Comparison of ENCODE assay signal across 21 mouse cellular contexts in the genomic region with DNA sequence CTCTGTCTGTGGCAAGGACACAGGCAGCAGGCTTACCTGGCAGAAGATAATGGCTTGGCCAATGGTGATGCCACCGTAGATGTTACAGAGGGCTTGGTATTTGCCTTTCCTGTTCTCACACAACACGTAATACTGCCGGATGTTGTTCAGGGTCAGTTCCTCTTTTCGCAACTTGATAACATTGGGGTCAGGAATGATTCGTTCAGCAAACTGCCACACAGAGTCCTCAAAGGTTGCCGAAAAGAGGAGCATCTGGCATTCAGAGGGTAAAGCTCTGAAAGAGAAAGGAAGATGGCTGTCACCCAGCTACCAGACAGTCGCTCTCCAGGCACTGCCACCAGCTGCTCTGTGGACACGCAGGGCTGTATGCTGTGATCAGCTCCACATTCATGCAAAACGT. TPM values are rescaled to one million over a fixed set of nuclear protein-coding genes. Genes with fewer than 3 reads are reported as not detected.
A peak's percentile ranks its signal among the peaks of the same experiment; 100 is the strongest.
DNase-seq lines count a peak whose midpoint lies in the region; ATAC-seq and TF ChIP-seq lines count a peak whose summit lies in the region.
"Had no signal": no experiment of that assay in that cellular context is flagged by ENCODE, and none has a peak within 500 bp of the region (broad histone marks: within the 10 kb centered on the region; RNA-seq: fewer than 3 reads in every experiment).

No protein-coding gene starts in this region.

- peak overlapping the region; percentile 28; the same call in 1 of the 2 replicates for H3K4me3 ChIP-seq in thymus, adult 2 months (ENCODE audit: control insufficient read depth, insufficient read depth, low read length)
- no peak overlapping the region for H3K4me3 ChIP-seq in liver, embryonic 15.5 days (replicated peaks)
- peak overlapping the region; percentile 8; the same call in 1 of the 2 replicates for H3K4me3 ChIP-seq in small intestine, adult 2 months (ENCODE audit: low read depth, low read length)
- H3K4me3 ChIP-seq: forebrain, embryonic 12.5 days; heart, embryonic 13.5 days; layer of hippocampus, adult 2 months; left cerebral cortex, adult 2 months; limb, embryonic 12.5 days; myocyte had no signal

- H3K9ac ChIP-seq in liver, embryonic 15.5 days = no peak overlapping the region
- H3K9ac ChIP-seq: forebrain, embryonic 12.5 days; heart, embryonic 13.5 days; limb, embryonic 12.5 days had no signal

- TF ChIP-seq CTCF in thymus, adult 2 months (IDR thresholded peaks at IDR 0.05; ENCODE audit: borderline replicate concordance, control insufficient read depth, extremely low read depth, insufficient read depth, low read length, poor library complexity) = no peak
- TF ChIP-seq CTCF in small intestine, adult 2 months (IDR thresholded peaks at IDR 0.05; ENCODE audit: extremely low read depth, insufficient read length, insufficient replicate concordance, low read depth, low read length) = no peak

- WGBS in thymus, adult 2 months = 9% methylated on average over 9 of the region's 9 CpGs
- WGBS in liver, embryonic 15.5 days (ENCODE audit: insufficient replicate concordance) = 6% methylated on average over 9 of the region's 9 CpGs
- WGBS in small intestine, adult 2 months = 65% methylated on average over 9 of the region's 9 CpGs

- no peak for DNase-seq in thymus, adult 2 months
- no peak for DNase-seq in thymus, postnatal 36 days
- peak; percentile 13 for DNase-seq in T-cell, adult 2 months (ENCODE audit: low spot score)
- no peak for DNase-seq in right cerebral cortex, postnatal 4 days
- DNase-seq in urinary bladder, postnatal 36 days (ENCODE audit: low spot score in 2 of 2) = no peak
- DNase-seq: adrenal gland, postnatal 10 days; kidney, adult 8-10 months; right cerebral cortex, postnatal 25 days had no signal

- peak overlapping the region; percentile 10; the same call in 1 of the 2 replicates for H3K4me2 ChIP-seq in liver, embryonic 15.5 days
- H3K4me2 ChIP-seq: forebrain, embryonic 12.5 days; heart, embryonic 13.5 days; limb, embryonic 12.5 days; midbrain, embryonic 11.5 days had no signal

- H3K9me3 ChIP-seq in liver, embryonic 15.5 days (replicated peaks) = no peaks in the 10 kb centered on the region
- H3K9me3 ChIP-seq: forebrain, embryonic 12.5 days; heart, embryonic 13.5 days; limb, embryonic 12.5 days had no signal

- H3K27ac ChIP-seq in thymus, adult 2 months (ENCODE audit: control insufficient read depth, insufficient read depth, low read length) = no peak overlapping the region
- H3K27ac ChIP-seq in liver, embryonic 15.5 days (replicated peaks) = no peak overlapping the region
- H3K27ac ChIP-seq in small intestine, adult 2 months (ENCODE audit: insufficient read depth, low read depth, low read length) = no peak overlapping the region
- H3K27ac ChIP-seq: forebrain, embryonic 12.5 days; heart, embryonic 13.5 days; layer of hippocampus, adult 2 months; left cerebral cortex, adult 2 months; limb, embryonic 12.5 days; stomach, postnatal 0 days had no signal

- no peak for ATAC-seq in liver, embryonic 15.5 days (ENCODE audit: insufficient read depth)

- H3K27me3 ChIP-seq in thymus, adult 2 months (ENCODE audit: control insufficient read depth, insufficient read depth, low read length) = no peaks in the 10 kb centered on the region
- H3K27me3 ChIP-seq in liver, embryonic 15.5 days = no peaks in the 10 kb centered on the region
- H3K27me3 ChIP-seq in small intestine, adult 2 months (ENCODE audit: control insufficient read depth, insufficient read depth, low read length) = 0 out of 2 replicates have a peak, but pooled peaks cover 3% of the 10 kb centered on the region
- H3K27me3 ChIP-seq: forebrain, embryonic 12.5 days; heart, embryonic 13.5 days had no signal

- no peak for TF ChIP-seq POLR2A in thymus, adult 2 months (IDR thresholded peaks at IDR 0.05; ENCODE audit: control insufficient read depth, extremely low read depth, insufficient read depth, low read length, poor library complexity)
- no peak for TF ChIP-seq POLR2A in small intestine, adult 2 months (IDR thresholded peaks at IDR 0.05; ENCODE audit: low read depth, low read length)

- 0 out of 2 replicates have a peak, but pooled peaks cover 3% of the 10 kb centered on the region for H3K4me1 ChIP-seq in thymus, adult 2 months (replicated peaks; ENCODE audit: control insufficient read depth, insufficient read depth, low read length)
- H3K4me1 ChIP-seq in liver, embryonic 15.5 days (replicated peaks) = no peaks in the 10 kb centered on the region
- H3K4me1 ChIP-seq in small intestine, adult 2 months (ENCODE audit: control insufficient read depth, insufficient read depth, insufficient read length, low read length) = no peaks in the 10 kb centered on the region
- H3K4me1 ChIP-seq: forebrain, embryonic 12.5 days; heart, embryonic 13.5 days had no signal

- no peaks in the 10 kb centered on the region for H3K36me3 ChIP-seq in thymus, adult 2 months (ENCODE audit: control insufficient read depth, insufficient read depth, low read length)
- H3K36me3 ChIP-seq in liver, embryonic 15.5 days (replicated peaks) = no peaks in the 10 kb centered on the region
- H3K36me3 ChIP-seq in small intestine, adult 2 months (ENCODE audit: control insufficient read depth, insufficient read depth, low read length) = no peaks in the 10 kb centered on the region
- H3K36me3 ChIP-seq: heart, embryonic 13.5 days; limb, embryonic 12.5 days had no signal

RNA-seq across cellular contexts. Expression of a gene that starts 11.6 kb away (rescaled TPM):
- polyA plus RNA-seq in thymus, adult 2 months (2012; rRNA removed) = 0.03 and 0.08 TPM in 2 replicates
- 0.14 and 0.16 TPM in 2 replicates for polyA plus RNA-seq in liver, embryonic 15.5 days (2015; fragmentation: Nextera tagmentation; extraction: Ambion mirVana)
- 0.01 TPM in 1 of 2 replicates, not detected in the other for polyA plus RNA-seq in small intestine, adult 2 months (2012; rRNA removed)
- polyA plus RNA-seq: myocyte had no signal

RNA-seq across cellular contexts. Expression of a gene that starts 11.7 kb away (rescaled TPM):
- 4.7 and 6.1 TPM in 2 replicates for polyA plus RNA-seq in thymus, adult 2 months (2012; rRNA removed)
- 6.0 and 6.4 TPM in 2 replicates for polyA plus RNA-seq in liver, embryonic 15.5 days (2015; fragmentation: Nextera tagmentation; extraction: Ambion mirVana)
- polyA plus RNA-seq in small intestine, adult 2 months (2012; rRNA removed) = 0.30 and 0.41 TPM in 2 replicates

RNA-seq across cellular contexts. Expression of a gene that starts 23.3 kb away (rescaled TPM):
- 0.33 and 0.49 TPM in 2 replicates for polyA plus RNA-seq in thymus, adult 2 months (2012; rRNA removed)
- polyA plus RNA-seq in liver, embryonic 15.5 days (2015; fragmentation: Nextera tagmentation; extraction: Ambion mirVana) = 0.09 and 0.26 TPM in 2 replicates
- 0.13 TPM in 1 of 2 replicates, not detected in the other for polyA plus RNA-seq in small intestine, adult 2 months (2012; rRNA removed)

RNA-seq across cellular contexts. Expression of a gene that starts 23.5 kb away (rescaled TPM):
- polyA plus RNA-seq in thymus, adult 2 months (2012; rRNA removed) = 4.8 and 4.9 TPM in 2 replicates
- 8.9 TPM in 2 replicates for polyA plus RNA-seq in liver, embryonic 15.5 days (2015; fragmentation: Nextera tagmentation; extraction: Ambion mirVana)
- polyA plus RNA-seq in small intestine, adult 2 months (2012; rRNA removed) = 0.13 and 0.34 TPM in 2 replicates

RNA-seq across cellular contexts. Expression of a gene that starts 28.7 kb away (rescaled TPM):
- not detected in 2 replicates for polyA plus RNA-seq in thymus, adult 2 months (2012; rRNA removed)
- not detected in 2 replicates for polyA plus RNA-seq in liver, embryonic 15.5 days (2015; fragmentation: Nextera tagmentation; extraction: Ambion mirVana)
- polyA plus RNA-seq in small intestine, adult 2 months (2012; rRNA removed) = not detected in 2 replicates
- polyA plus RNA-seq: embryonic facial prominence, embryonic 14.5 days; forebrain, embryonic 12.5 days; heart, embryonic 13.5 days; hindbrain, embryonic 11.5 days; limb, embryonic 12.5 days; lung, embryonic 16.5 days; midbrain, embryonic 11.5 days; myocyte; stomach, postnatal 0 days had no signal
